Mouse (Mus musculus) neural tube, embryonic 13.5 days (tissue): ENCODE data around the gene Trim37. TPM values are rescaled to one million over a fixed set of nuclear protein-coding genes. Genes with fewer than 3 reads are reported as not detected.
"Not testable (repeated sequence)": the region's sequence is repeated elsewhere in the genome, so short reads cannot be mapped to it uniquely, and the experiment has no call there.

Experiments used
- ATAC-seq: fragments of 200-750 bp; cut with Nextera tagmentation; 2 replicates; pipeline ENCODE4 v1.8.0; 2017; ENCODE audit warnings: low read depth, mild to moderate bottlenecking, moderate TSS enrichment, moderate library complexity
- H3K27ac ChIP-seq: fragments of 300-500 bp; sonication (generic); replicated peaks from 2 replicates; pipeline ENCODE4 v1.5.1; 2015; ENCODE audit warnings: moderate library complexity, mild to moderate bottlenecking, inconsistent platforms
- H3K27me3 ChIP-seq: fragments of 300-500 bp; sonication (generic); 2 replicates; pipeline ENCODE4 v1.6.1; 2015; ENCODE audit warnings: mild to moderate bottlenecking, inconsistent platforms
- H3K36me3 ChIP-seq: fragments of 300-500 bp; sonication (generic); 2 replicates; pipeline ENCODE4 v1.6.1; 2015; ENCODE audit warnings: mild to moderate bottlenecking, inconsistent platforms
- H3K4me1 ChIP-seq: fragments of 300-500 bp; sonication (generic); replicated peaks from 2 replicates; pipeline ENCODE4 v1.6.1; 2015; ENCODE audit warnings: inconsistent platforms
- H3K4me2 ChIP-seq: fragments of 300-500 bp; sonication (generic); 2 replicates; pipeline ENCODE4 v1.6.1; 2015; ENCODE audit warnings: inconsistent platforms, mild to moderate bottlenecking, moderate library complexity
- H3K4me3 ChIP-seq: fragments of 300-500 bp; sonication (generic); 2 replicates; pipeline ENCODE4 v1.5.1; 2015; ENCODE audit warnings: mild to moderate bottlenecking, inconsistent platforms
- H3K9ac ChIP-seq: fragments of 300-500 bp; sonication (generic); 2 replicates; pipeline ENCODE4 v1.6.1; 2015; ENCODE audit warnings: moderate library complexity, mild to moderate bottlenecking, inconsistent platforms
- H3K9me3 ChIP-seq: fragments of 300-500 bp; sonication (generic); 2 replicates; pipeline ENCODE4 v1.6.1; 2016; ENCODE audit warnings: inconsistent platforms
- WGBS: fragments of 180-500 bp; shearing (Covaris S2); methylation state at CpG from one replicate; pipeline ENCODE4 v1.1.7; 2015; 5-methylcytosine and 5-hydroxymethylcytosine counted together
- microRNA counts: library from miRNA; unstranded; fragments of <30 nt; microRNA quantifications from one replicate; lab custom pipeline; 2016
- microRNA-seq: library from miRNA; unstranded; fragments of <30 nt; microRNA quantifications from one replicate; pipeline ENCODE4, GENCODE M21; 2016
- polyA plus RNA-seq: library from polyadenylated mRNA; unstranded; fragments of >200 nt; fragmentation: Nextera tagmentation; extraction: Ambion mirVana; gene quantifications from 2 replicates; pipeline ENCODE4 v1.2.1, GENCODE M21; 2015

The Trim37 gene
- polyA plus RNA-seq, 1 experiment from 2014 or later = 73.5 TPM

- no peaks in the 10 kb centered on the region for H3K27me3 ChIP-seq
- H3K4me2 ChIP-seq = no peak overlapping the region
- peaks cover 6% of the 10 kb centered on the region for H3K4me1 ChIP-seq
- 66% methylated on average over 5 of the region's 5 CpGs for WGBS
- H3K9ac ChIP-seq = no peak overlapping the region
- no peaks in the 10 kb centered on the region for H3K36me3 ChIP-seq
- no peaks in the 10 kb centered on the region for H3K9me3 ChIP-seq
- H3K27ac ChIP-seq = no peak overlapping the region; the same call in 1 of the 2 replicates
- ATAC-seq = no peak
- H3K4me3 ChIP-seq = no peak overlapping the region
These were observed 127.3 kb downstream of the Trim37 start for GRCm38 (mm10) chr11:87254149-87254548.

GRCm38 (mm10) chr11:87257282-87257681 lies 130.4 kb downstream of the Trim37 start:
- Histone ChIP-seq H3K4me1 (peaks cover 3% of the 10 kb centered on the region; the same call in 1 of the 2 replicates), H3K9me3 (no peaks in the 10 kb centered on the region), H3K4me3 (no peak overlapping the region), H3K4me2 (no peak overlapping the region), H3K27me3 (no peaks in the 10 kb centered on the region), H3K9ac (no peak overlapping the region), H3K27ac (no peak overlapping the region), H3K36me3 (no peaks in the 10 kb centered on the region)
- no peak for ATAC-seq
- 95% methylated on average over 5 of the region's 5 CpGs for WGBS

GRCm38 (mm10) chr11:87259792-87260191 lies 132.9 kb downstream of the Trim37 start:
- H3K36me3 ChIP-seq = no peaks in the 10 kb centered on the region

GRCm38 (mm10) chr11:87261705-87262104 lies 134.8 kb downstream of the Trim37 start:
- H3K27me3 ChIP-seq, H3K4me3 ChIP-seq, H3K36me3 ChIP-seq, H3K9ac ChIP-seq, H3K27ac ChIP-seq, ATAC-seq, H3K9me3 ChIP-seq, H3K4me2 ChIP-seq: not testable (repeated sequence)
- 74% methylated on average over 4 of the region's 4 CpGs for WGBS
- peaks cover 20% of the 10 kb centered on the region for H3K4me1 ChIP-seq

More at GRCm38 (mm10) chr11:87259792-87260191, 132.9 kb downstream of the Trim37 start:
- no peaks in the 10 kb centered on the region for H3K9me3 ChIP-seq
- H3K4me2 ChIP-seq = no peak overlapping the region
- peaks cover 17% of the 10 kb centered on the region for H3K4me1 ChIP-seq
- H3K4me3 ChIP-seq = no peak overlapping the region
- no peak overlapping the region for H3K27ac ChIP-seq
- no peaks in the 10 kb centered on the region for H3K27me3 ChIP-seq
- 87% methylated on average over 10 of the region's 10 CpGs for WGBS
- no peak for ATAC-seq
- H3K9ac ChIP-seq = no peak overlapping the region

GRCm38 (mm10) chr11:87263946-87264345 lies 137.1 kb downstream of the Trim37 start:
- no peak overlapping the region for H3K9ac ChIP-seq

GRCm38 (mm10) chr11:87266246-87266645 lies 139.4 kb downstream of the Trim37 start:
- Histone ChIP-seq H3K4me1 (peaks cover 22% of the 10 kb centered on the region), H3K27ac (peak overlapping the region; percentile 42; the same call in 1 of the 2 replicates), H3K36me3 (no peaks in the 10 kb centered on the region), H3K27me3 (no peaks in the 10 kb centered on the region), H3K4me2 (no peak overlapping the region), H3K9ac (no peak overlapping the region), H3K9me3 (no peaks in the 10 kb centered on the region), H3K4me3 (no peak overlapping the region)
- WGBS = 64% methylated on average over 4 of the region's 4 CpGs
- peak; percentile 61 for ATAC-seq

More at GRCm38 (mm10) chr11:87263946-87264345, 137.1 kb downstream of the Trim37 start:
- ATAC-seq = no peak
- Histone ChIP-seq H3K4me1 (peaks cover 20% of the 10 kb centered on the region), H3K36me3 (no peaks in the 10 kb centered on the region), H3K27me3 (no peaks in the 10 kb centered on the region), H3K27ac (no peak overlapping the region; the same call in 1 of the 2 replicates), H3K9me3 (no peaks in the 10 kb centered on the region), H3K4me2 (peak overlapping the region; percentile 24), H3K4me3 (no peak overlapping the region)
- WGBS = 21% methylated on average over 7 of the region's 7 CpGs

- WGBS = 83% methylated on average over 2 of the region's 2 CpGs
These were observed 141.9 kb downstream of the Trim37 start for GRCm38 (mm10) chr11:87268803-87269202.

More at GRCm38 (mm10) chr11:87268803-87269202, 141.9 kb downstream of the Trim37 start:
- Histone ChIP-seq H3K4me3 (no peak overlapping the region), H3K27me3 (no peaks in the 10 kb centered on the region), H3K36me3 (no peaks in the 10 kb centered on the region), H3K9me3 (no peaks in the 10 kb centered on the region), H3K4me2 (no peak overlapping the region), H3K27ac (no peak overlapping the region), H3K9ac (no peak overlapping the region), H3K4me1 (peaks cover 18% of the 10 kb centered on the region)
- no peak for ATAC-seq

MicroRNAs encoded within 50 kb of the gene (microRNA counts, 519-probe panel; counts per million panel counts)
- 5,306 counts per million, percentile 91 among the panel's probes with 10 or more counts for microRNA mmu-miR-301a (lab: Ali Mortazavi, UCI)

Small RNA genes within 50 kb of the gene (microRNA-seq; reads per million reads assigned to microRNA genes)
- gene Mir301 = 1,361 reads per million, percentile 82 among the genes with 10 or more reads in this experiment

Other genes starting within 250 kb of the Trim37 start
- gene Ypel2, start 133.4 kb upstream of the Trim37 start, polyA plus RNA-seq = 4.6 and 5.3 TPM in 2 replicates
- gene Gdpd1, start 53.0 kb upstream of the Trim37 start, polyA plus RNA-seq = 183 and 185 TPM in 2 replicates
- gene Smg8, start 40.3 kb upstream of the Trim37 start, polyA plus RNA-seq = 21.7 and 24.4 TPM in 2 replicates
- 3.5 and 4.0 TPM in 2 replicates for gene Prr11, start 18.4 kb upstream of the Trim37 start, polyA plus RNA-seq
- gene Ska2, start 17.8 kb upstream of the Trim37 start, polyA plus RNA-seq = 49.7 and 59.8 TPM in 2 replicates
- gene Ppm1e, start 231.9 kb downstream of the Trim37 start, polyA plus RNA-seq = 22.9 and 24.3 TPM in 2 replicates